Mouse (Mus musculus) small intestine, adult 2 months (tissue): ENCODE measurements around the gene Hes2. TPM values are rescaled to one million over a fixed set of nuclear protein-coding genes. Genes with fewer than 3 reads are reported as not detected.

Experiments
- H3K27ac ChIP-seq: fragments of 200-500 bp; 2 replicates; pipeline ENCODE4 v1.5.1; 2012; ENCODE audit warnings: low read depth, low read length, control low read depth, inconsistent platforms; ENCODE audit not compliant: insufficient read depth
- H3K27me3 ChIP-seq: fragments of 200-500 bp; 2 replicates; pipeline ENCODE4 v1.6.1; 2012; ENCODE audit warnings: mild to moderate bottlenecking, moderate library complexity, low read length, inconsistent platforms; ENCODE audit not compliant: control insufficient read depth, insufficient read depth
- H3K36me3 ChIP-seq: fragments of 200-500 bp; 2 replicates; pipeline ENCODE4 v1.6.1; 2012; ENCODE audit warnings: mild to moderate bottlenecking, low read length, control low read depth, inconsistent platforms; ENCODE audit not compliant: control insufficient read depth, insufficient read depth
- H3K4me1 ChIP-seq: fragments of 200-500 bp; 2 replicates; pipeline ENCODE4 v1.6.1; 2012; ENCODE audit warnings: low read length, inconsistent platforms, mixed read lengths; ENCODE audit not compliant: control insufficient read depth, insufficient read depth, insufficient read length
- H3K4me3 ChIP-seq: fragments of 200-500 bp; 2 replicates; pipeline ENCODE4 v1.5.1; 2012; ENCODE audit warnings: low read depth, mild to moderate bottlenecking, control low read depth, inconsistent platforms, low read length, moderate library complexity
- CTCF ChIP-seq: fragments of 200-500 bp; IDR thresholded peaks from 2 replicates; pipeline ENCODE4 v1.5.1; 2012; ENCODE audit warnings: low read depth, mild to moderate bottlenecking, control low read depth, inconsistent platforms, low read length, moderate library complexity, mixed read lengths; ENCODE audit not compliant: insufficient replicate concordance, insufficient read length; ENCODE audit errors: extremely low read depth
- POLR2A ChIP-seq: fragments of 200-500 bp; IDR thresholded peaks from 2 replicates; pipeline ENCODE4 v1.6.1; 2012; ENCODE audit warnings: low read depth, mild to moderate bottlenecking, control low read depth, inconsistent platforms, low read length, moderate library complexity
- WGBS: fragments of 180-500 bp; shearing (Covaris S2); methylation state at CpG from one replicate; pipeline ENCODE4 v1.1.7; 2018; 5-methylcytosine and 5-hydroxymethylcytosine counted together
- polyA plus RNA-seq: library from polyadenylated mRNA; depleted of rRNA; stranded (reverse); fragments of >200 nt; gene quantifications from 2 replicates; pipeline ENCODE4 v1.2.3, GENCODE M21; 2012; rRNA removed

Gene Hes2
- polyA plus RNA-seq, 1 experiment = 51.7 TPM

- no peak overlapping the region for H3K27ac ChIP-seq
- 65% methylated on average over 6 of the region's 6 CpGs for WGBS
- peaks cover 23% of the 10 kb centered on the region for H3K4me1 ChIP-seq
- no peak overlapping the region for H3K4me3 ChIP-seq
- no peaks in the 10 kb centered on the region for H3K27me3 ChIP-seq
- H3K36me3 ChIP-seq = no peaks in the 10 kb centered on the region
- no peak for TF ChIP-seq POLR2A
- TF ChIP-seq CTCF = no peak
These were observed 46.0 kb downstream of the Hes2 start for GRCm38 (mm10) chr4:152204663-152205062.

GRCm38 (mm10) chr4:152206199-152206598 is 47.5 kb downstream of the Hes2 start:
- TF ChIP-seq CTCF (no peak), POLR2A (no peak)
- WGBS = 77% methylated on average over 6 of the region's 6 CpGs
- Histone ChIP-seq H3K27me3 (no peaks in the 10 kb centered on the region), H3K4me1 (peaks cover 9% of the 10 kb centered on the region; the same call in 1 of the 2 replicates), H3K27ac (no peak overlapping the region), H3K4me3 (no peak overlapping the region), H3K36me3 (no peaks in the 10 kb centered on the region)

GRCm38 (mm10) chr4:152209623-152210022 is 51.0 kb downstream of the Hes2 start:
- no peak for TF ChIP-seq POLR2A
- TF ChIP-seq CTCF = no peak
- Histone ChIP-seq H3K4me1 (peaks cover 23% of the 10 kb centered on the region), H3K27ac (no peak overlapping the region), H3K36me3 (no peaks in the 10 kb centered on the region), H3K4me3 (no peak overlapping the region), H3K27me3 (no peaks in the 10 kb centered on the region)
- 65% methylated on average over 4 of the region's 4 CpGs for WGBS

Other genes starting within 250 kb of the Hes2 start
- gene Dnajc11, start 225.2 kb upstream of the Hes2 start, polyA plus RNA-seq = 28.1 and 32.0 TPM in 2 replicates
- gene Thap3, start 169.9 kb upstream of the Hes2 start, polyA plus RNA-seq = 13.0 and 24.2 TPM in 2 replicates
- gene Phf13, start 162.6 kb upstream of the Hes2 start, polyA plus RNA-seq = 4.0 and 7.5 TPM in 2 replicates
- 18.6 and 19.8 TPM in 2 replicates for gene Klhl21, start 150.1 kb upstream of the Hes2 start, polyA plus RNA-seq
- 12.5 and 13.6 TPM in 2 replicates for gene Zbtb48, start 131.2 kb upstream of the Hes2 start, polyA plus RNA-seq
- 0.05 TPM in 1 of 2 replicates, not detected in the other for gene Tas1r1, start 120.3 kb upstream of the Hes2 start, polyA plus RNA-seq
- gene Nol9, start 119.5 kb upstream of the Hes2 start, polyA plus RNA-seq = 9.7 and 14.3 TPM in 2 replicates
- gene Plekhg5, start 86.4 kb upstream of the Hes2 start, polyA plus RNA-seq = 7.0 and 15.7 TPM in 2 replicates
- gene Tnfrsf25, start 42.9 kb upstream of the Hes2 start, polyA plus RNA-seq = 1.9 and 3.8 TPM in 2 replicates
- gene Espn, start 6.5 kb upstream of the Hes2 start, polyA plus RNA-seq = 124 and 572 TPM in 2 replicates
- gene Acot7, start 19.3 kb downstream of the Hes2 start, polyA plus RNA-seq = 30.0 and 33.4 TPM in 2 replicates
- 9.4 and 11.6 TPM in 2 replicates for gene Gpr153, start 115.4 kb downstream of the Hes2 start, polyA plus RNA-seq
- gene Hes3, start 132.8 kb downstream of the Hes2 start, polyA plus RNA-seq = not detected in 2 replicates
- gene Icmt, start 138.4 kb downstream of the Hes2 start, polyA plus RNA-seq = 16.5 and 26.5 TPM in 2 replicates
- 2.1 and 3.7 TPM in 2 replicates for gene Rnf207, start 160.1 kb downstream of the Hes2 start, polyA plus RNA-seq
- gene Rpl22, start 166.9 kb downstream of the Hes2 start, polyA plus RNA-seq = 5.0 and 8.7 TPM in 2 replicates
- 0.34 and 0.67 TPM in 2 replicates for gene Chd5, start 179.8 kb downstream of the Hes2 start, polyA plus RNA-seq